Mouse (Mus musculus): Measurements from ENCODE around the gene Usp21.
"Not testable (repeated sequence)": the region's sequence is repeated elsewhere in the genome, so short reads cannot be mapped to it uniquely, and the experiment has no call there.

Gene Usp21

GRCm38 (mm10) chr1:171263666-171264461 lies 23.9 kb downstream of the Usp21 start:
- no peak for DNase-seq

GRCm38 (mm10) chr1:171263185-171263611 lies 24.6 kb downstream of the Usp21 start:
- DNase-seq, result no peak

- peak; percentile 52 for DNase-seq
These were observed 25.1 kb downstream of the Usp21 start for GRCm38 (mm10) chr1:171262594-171263130.

GRCm38 (mm10) chr1:171260316-171260715 lies 27.5 kb downstream of the Usp21 start:
- no peak for DNase-seq

- DNase-seq, result no peak
These were observed 28.9 kb downstream of the Usp21 start for GRCm38 (mm10) chr1:171258921-171259320.

- DNase-seq, result no peak
These were observed 30.0 kb downstream of the Usp21 start for GRCm38 (mm10) chr1:171257781-171258180.

GRCm38 (mm10) chr1:171256937-171257548 lies 30.7 kb downstream of the Usp21 start:
- DNase-seq, result peak; percentile 69

- DNase-seq, result peak; percentile 64
These were observed 31.5 kb downstream of the Usp21 start for GRCm38 (mm10) chr1:171256095-171256818.

- no peak for DNase-seq
These were observed 35.4 kb downstream of the Usp21 start for GRCm38 (mm10) chr1:171252415-171252814.

- DNase-seq, result peak; percentile 55
These were observed 36.0 kb downstream of the Usp21 start for GRCm38 (mm10) chr1:171251594-171252324.

GRCm38 (mm10) chr1:171250680-171251593 lies 36.9 kb downstream of the Usp21 start, which contains the start of gene Ndufs2:
TSS of gene Ndufs2 (minus strand) at chr1:171251388.
- no peak for DNase-seq

- DNase-seq, result no peak
These were observed 37.7 kb downstream of the Usp21 start, which contains the start of gene Adamts4 for GRCm38 (mm10) chr1:171249913-171250600. TSS of gene Adamts4 (plus strand) at chr1:171250421.

GRCm38 (mm10) chr1:171248386-171249226 lies 39.2 kb downstream of the Usp21 start:
- no peak for DNase-seq

- DNase-seq, result no peak
These were observed 39.9 kb downstream of the Usp21 start for GRCm38 (mm10) chr1:171247916-171248315.

- DNase-seq, result no peak
These were observed 40.3 kb downstream of the Usp21 start for GRCm38 (mm10) chr1:171247453-171247841.

- DNase-seq, result peak; percentile 96
These were observed 40.9 kb downstream of the Usp21 start for GRCm38 (mm10) chr1:171246709-171247452.

GRCm38 (mm10) chr1:171245353-171245752 lies 42.4 kb downstream of the Usp21 start:
- no peak for DNase-seq

- not testable (repeated sequence) for DNase-seq
These were observed 45.8 kb downstream of the Usp21 start for GRCm38 (mm10) chr1:171241952-171242351.

- no peak for DNase-seq
These were observed 46.9 kb downstream of the Usp21 start for GRCm38 (mm10) chr1:171240911-171241310.

All from kidney, adult 18-20 months (tissue).